Mouse (Mus musculus) bone marrow macrophage, adult 2 months (primary cell): ENCODE measurements around the gene Rsl24d1.

Source experiments
- CTCF ChIP-seq: IDR thresholded peaks from 2 replicates; pipeline ENCODE4 v1.5.1; 2012; ENCODE audit warnings: low read depth, mild to moderate bottlenecking, low read length, moderate library complexity
- POLR2A ChIP-seq: IDR thresholded peaks from 2 replicates; pipeline ENCODE4 v1.6.1; 2012; ENCODE audit warnings: mild to moderate bottlenecking, low read depth, low read length, borderline replicate concordance

- TF ChIP-seq POLR2A (no peak), CTCF (no peak)
Observed at GRCm38 (mm10) chr9:73118012-73118411, 4.8 kb downstream of the Rsl24d1 start.
